Mouse (Mus musculus) right cerebral cortex, adult 18-20 months (tissue): Measurements from ENCODE around the gene Nlrc5.

Experiments used
- DNase-seq: peaks from one replicate; pipeline ENCODE4 v3.0.0; 2022; ENCODE audit warnings: mixed read lengths

Nlrc5 gene

DNA sequence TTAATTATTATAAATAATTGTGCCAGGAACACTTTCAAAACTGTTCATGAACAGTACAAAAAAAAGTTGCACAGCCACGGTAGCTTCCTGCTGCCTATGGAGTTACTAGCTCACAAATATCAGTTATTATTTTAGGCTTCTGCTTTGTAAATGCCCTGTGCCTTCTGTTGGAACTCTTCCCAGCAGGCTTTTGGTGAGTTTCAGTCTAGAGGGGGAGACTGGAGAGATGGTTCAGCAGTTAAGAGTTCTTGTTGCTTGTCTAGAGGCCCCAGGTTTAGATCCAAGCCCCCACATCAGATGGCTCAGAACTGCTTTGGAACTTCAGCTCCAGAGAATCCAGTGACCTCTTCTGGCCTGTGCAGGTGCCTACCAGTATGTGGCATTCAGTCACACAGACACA is 37.1 kb downstream of the Nlrc5 start:
- no peak for DNase-seq

GRCm38 (mm10) chr8:94472741-94473140 is 38.6 kb downstream of the Nlrc5 start:
- no peak for DNase-seq

GRCm38 (mm10) chr8:94473431-94473830 is 39.3 kb downstream of the Nlrc5 start:
- no peak for DNase-seq

- no peak for DNase-seq
Observed at GRCm38 (mm10) chr8:94475786-94476185, 41.6 kb downstream of the Nlrc5 start.

GRCm38 (mm10) chr8:94476846-94477245 is 42.7 kb downstream of the Nlrc5 start:
- DNase-seq, result no peak

DNA sequence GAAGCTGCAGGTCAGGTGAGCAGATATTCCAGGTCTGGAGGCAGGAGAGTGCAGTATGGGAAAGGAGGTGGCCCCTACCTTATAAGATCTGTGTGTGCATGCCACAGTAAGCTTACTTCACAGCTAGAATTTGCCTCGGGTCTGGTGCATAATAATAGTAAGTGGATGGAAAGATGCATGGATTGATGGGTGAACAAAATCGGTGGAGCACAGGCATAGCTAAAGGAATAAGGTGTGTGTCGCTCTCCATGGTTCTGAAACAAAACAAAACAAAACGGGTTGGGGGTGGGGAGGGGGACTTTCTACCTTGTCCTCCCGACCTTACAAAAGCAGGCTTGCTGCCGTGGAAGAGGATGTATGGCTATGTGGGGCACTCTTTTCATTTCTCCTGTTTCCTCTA is 47.9 kb downstream of the Nlrc5 start:
- no peak for DNase-seq

DNA sequence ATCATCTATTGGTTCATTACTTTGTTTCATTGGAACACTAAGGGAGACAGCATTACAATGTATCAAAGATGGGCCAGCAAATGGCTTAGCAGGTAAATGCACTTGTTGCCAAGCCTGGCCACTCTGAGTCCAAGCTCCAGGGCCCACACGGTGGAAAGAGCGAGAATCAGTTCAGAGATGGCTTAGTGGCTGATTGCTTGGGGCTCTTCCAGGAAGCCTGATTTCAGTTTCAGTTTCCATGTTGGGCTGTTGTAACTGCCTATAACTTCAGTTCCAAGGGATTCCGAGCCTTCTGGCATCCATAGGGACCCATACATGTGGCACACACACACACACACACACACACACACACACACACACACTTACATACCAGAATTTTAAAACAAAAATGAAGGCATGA is 51.1 kb downstream of the Nlrc5 start:
- DNase-seq, result no peak

GRCm38 (mm10) chr8:94485882-94486281 is 51.7 kb downstream of the Nlrc5 start:
- peak; percentile 19 for DNase-seq

GRCm38 (mm10) chr8:94488016-94488415 is 53.9 kb downstream of the Nlrc5 start:
- no peak for DNase-seq

- DNase-seq, result no peak
Observed at GRCm38 (mm10) chr8:94489809-94490483, 55.8 kb downstream of the Nlrc5 start.

DNA sequence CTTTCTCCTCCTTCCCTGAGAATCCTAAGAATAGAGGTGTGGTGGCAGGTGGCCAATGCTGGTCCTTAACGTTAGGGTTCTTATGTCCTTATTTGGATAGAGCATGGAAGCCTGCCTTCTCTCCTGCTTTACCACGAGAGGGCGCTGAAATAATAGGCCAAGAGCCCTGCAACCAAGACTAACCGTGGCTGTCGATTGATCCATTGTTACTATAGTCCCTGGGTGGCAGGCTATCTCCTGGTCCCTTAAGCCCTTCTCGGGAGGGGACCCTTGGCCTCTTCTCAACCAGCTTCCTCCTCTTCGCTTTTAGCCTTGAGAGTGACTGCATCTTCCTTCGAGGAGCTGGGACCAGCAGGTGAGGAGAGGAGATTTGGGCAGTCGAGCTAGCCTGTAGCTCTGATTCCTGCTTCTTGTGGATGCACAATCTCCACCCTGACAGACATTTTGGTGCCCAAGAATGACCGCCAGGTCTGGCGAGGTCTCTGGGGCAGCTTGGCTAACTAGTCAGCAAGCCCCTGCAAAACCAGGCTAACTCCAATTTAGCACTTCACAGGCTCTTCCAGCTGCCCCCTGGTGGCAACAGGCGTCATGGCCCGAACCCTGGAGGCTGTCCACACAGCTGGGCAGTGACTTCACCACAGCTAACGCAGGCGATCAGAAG is 58.0 kb downstream of the Nlrc5 start:
- peak; percentile 73 for DNase-seq

DNA sequence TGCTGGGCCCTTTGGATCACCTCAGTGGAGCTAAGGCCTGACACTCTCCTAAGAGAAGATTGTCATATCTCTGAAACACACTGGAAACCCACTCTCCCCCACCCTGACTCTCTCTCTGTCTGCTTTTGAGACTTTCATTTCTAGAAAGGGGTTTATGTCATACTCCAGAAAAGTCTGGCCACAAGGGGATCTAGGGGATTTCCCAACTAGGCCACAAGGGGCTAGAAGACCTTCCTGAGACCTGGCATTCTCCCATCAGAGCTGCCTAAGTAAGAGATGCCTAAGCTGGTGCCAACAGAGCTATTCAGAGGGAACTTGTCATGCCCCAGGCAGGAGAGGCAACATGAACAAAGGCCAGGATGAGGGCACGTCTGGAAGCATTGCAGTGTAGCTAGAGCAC is 59.1 kb downstream of the Nlrc5 start:
- DNase-seq, result no peak

- no peak for DNase-seq
Observed at GRCm38 (mm10) chr8:94515430-94516208, 81.5 kb downstream of the Nlrc5 start.

DNA sequence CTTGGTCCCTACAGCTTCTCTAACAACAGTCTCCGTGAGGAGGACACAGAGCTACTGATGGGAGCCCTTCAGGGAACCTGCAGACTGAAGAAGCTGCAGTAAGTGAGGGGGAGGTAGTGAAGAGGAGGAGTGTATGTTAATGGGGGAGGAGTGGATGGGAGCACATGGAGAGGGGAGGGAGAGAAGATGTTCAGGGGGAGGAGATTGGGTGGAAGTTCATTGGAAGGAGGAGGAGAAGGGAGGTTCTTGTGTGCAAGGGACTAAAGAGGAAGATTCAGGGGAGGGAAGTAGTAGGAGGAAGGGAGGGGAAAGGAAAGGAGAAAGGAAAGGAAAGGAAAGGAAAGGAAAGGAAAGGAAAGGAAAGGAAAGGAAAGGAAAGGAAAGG is 82.0 kb downstream of the Nlrc5 start:
- DNase-seq, result no peak

DNA sequence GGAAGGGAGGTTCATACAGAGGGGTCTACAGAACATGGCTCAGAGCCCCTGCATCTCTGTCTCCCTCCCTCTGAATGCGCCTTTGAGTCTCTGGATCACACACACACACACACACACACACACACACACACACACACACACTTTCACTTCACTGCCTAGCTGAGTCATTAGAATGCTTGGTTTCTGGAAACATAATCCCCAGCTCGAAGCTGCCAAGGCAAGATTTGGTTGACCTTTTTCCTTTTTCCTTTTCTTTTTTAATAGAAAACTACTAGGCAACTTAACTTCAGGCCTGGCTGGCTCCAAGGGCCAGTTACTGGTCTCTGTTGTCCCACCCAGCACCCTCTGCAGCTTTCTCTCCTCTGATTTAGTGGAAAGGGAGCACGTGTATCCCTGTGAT is 82.6 kb downstream of the Nlrc5 start:
- DNase-seq, result no peak

DNA sequence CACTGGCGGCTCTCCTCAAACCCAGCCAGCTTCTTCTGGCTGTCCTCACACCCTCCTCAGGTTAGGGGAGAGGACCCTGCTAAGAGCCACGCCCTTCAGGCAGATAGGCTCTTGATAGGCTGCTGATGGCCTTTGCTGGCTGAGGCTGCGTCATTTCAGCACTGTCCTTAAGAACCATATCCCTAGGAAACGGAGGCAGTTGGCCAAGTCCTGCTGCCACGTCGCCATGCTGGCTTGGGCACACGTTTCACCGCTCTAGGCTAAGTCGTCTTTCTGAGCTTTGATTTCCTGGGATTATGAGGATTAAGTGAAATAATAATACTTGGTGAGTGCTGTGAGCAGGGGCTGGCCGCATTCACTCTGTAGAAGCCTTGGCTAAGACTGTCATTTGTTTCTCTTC is 84.2 kb downstream of the Nlrc5 start:
- DNase-seq, result no peak

DNA sequence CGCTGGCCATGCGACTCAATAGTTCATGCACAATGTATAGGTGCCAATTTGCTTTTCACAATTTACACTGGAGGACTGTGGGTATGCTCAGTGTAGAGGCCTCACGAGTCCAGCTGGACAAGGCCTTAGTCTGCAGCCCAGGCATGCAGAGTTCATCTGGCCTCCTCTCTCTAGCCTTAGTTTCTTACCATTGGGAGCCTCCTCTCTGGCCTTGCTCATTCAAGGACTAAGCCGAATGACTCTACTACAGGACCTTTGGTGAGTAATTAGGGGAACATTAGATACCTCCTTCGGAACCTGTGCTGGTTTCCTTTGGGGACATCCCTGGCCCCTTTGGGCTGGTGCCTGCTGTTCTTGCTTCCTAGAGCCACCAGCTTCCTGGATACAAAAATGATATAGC is 84.9 kb downstream of the Nlrc5 start:
- DNase-seq, result no peak

- DNase-seq, result no peak
Observed at GRCm38 (mm10) chr8:94521481-94521880, 87.3 kb downstream of the Nlrc5 start.

- no peak for DNase-seq
Observed at GRCm38 (mm10) chr8:94522482-94522881, 88.3 kb downstream of the Nlrc5 start.

GRCm38 (mm10) chr8:94524554-94524953 is 90.4 kb downstream of the Nlrc5 start:
- no peak for DNase-seq

GRCm38 (mm10) chr8:94527178-94527577 is 93.0 kb downstream of the Nlrc5 start:
- no peak for DNase-seq

DNA sequence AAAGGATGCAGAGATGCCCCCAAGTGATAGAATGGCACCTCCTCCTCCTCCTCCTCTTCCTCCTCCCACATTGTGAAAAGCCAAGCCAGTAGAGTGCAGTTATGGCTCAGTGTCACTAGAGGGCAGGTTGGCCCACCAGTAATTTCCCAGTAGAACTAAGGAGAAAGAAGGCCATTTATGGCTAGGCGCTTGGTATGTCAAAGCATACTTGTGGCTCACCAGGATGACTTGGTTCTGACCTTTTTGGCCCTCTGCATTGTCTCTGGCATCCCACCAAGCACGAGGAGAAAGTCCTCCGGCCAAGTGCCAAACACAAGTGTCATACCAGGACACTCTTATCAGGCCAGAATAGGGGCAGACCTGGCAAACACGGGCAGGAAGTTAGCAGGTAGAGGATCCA is 94.1 kb downstream of the Nlrc5 start:
- DNase-seq, result peak; percentile 50

- DNase-seq, result no peak
Observed at GRCm38 (mm10) chr8:94529875-94530274, 95.7 kb downstream of the Nlrc5 start.

GRCm38 (mm10) chr8:94530643-94531042 is 96.5 kb downstream of the Nlrc5 start:
- no peak for DNase-seq
